Mouse (Mus musculus) midbrain, embryonic 14.5 days (tissue): ENCODE measurements around the gene Zdhhc17. TPM values are rescaled to one million over a fixed set of nuclear protein-coding genes. Genes with fewer than 3 reads are reported as not detected.

ENCODE experiments used
- ATAC-seq: fragments of 200-750 bp; cut with Nextera tagmentation; 2 replicates; pipeline ENCODE4 v1.8.0; 2017; ENCODE audit warnings: moderate number of reproducible peaks, moderate library complexity; ENCODE audit not compliant: low FRiP score, low TSS enrichment
- DNase-seq: peaks from one replicate; pipeline ENCODE4 v3.0.0-alpha.2; 2015
- H3K27ac ChIP-seq: fragments of 300-500 bp; sonication (generic); replicated peaks from 2 replicates; pipeline ENCODE4 v1.5.1; 2014; ENCODE audit warnings: mild to moderate bottlenecking, low read depth, low read length, moderate library complexity
- H3K27me3 ChIP-seq: fragments of 300-500 bp; sonication (generic); 2 replicates; pipeline ENCODE4 v1.6.1; 2014; ENCODE audit warnings: low read length, control low read depth, mixed read lengths; ENCODE audit not compliant: control insufficient read depth, insufficient read depth
- H3K36me3 ChIP-seq: fragments of 300-500 bp; sonication (generic); 2 replicates; pipeline ENCODE4 v1.6.1; 2014; ENCODE audit warnings: low read length, control low read depth; ENCODE audit not compliant: control insufficient read depth, insufficient read depth
- H3K4me1 ChIP-seq: fragments of 300-500 bp; sonication (generic); 2 replicates; pipeline ENCODE4 v1.6.1; 2014; ENCODE audit warnings: mild to moderate bottlenecking, antibody characterized with exemption, low read length, control low read depth; ENCODE audit not compliant: control insufficient read depth, insufficient read depth
- H3K4me2 ChIP-seq: fragments of 300-500 bp; sonication (generic); 2 replicates; pipeline ENCODE4 v1.6.1; 2014; ENCODE audit warnings: mild to moderate bottlenecking, low read length, moderate library complexity
- H3K4me3 ChIP-seq: fragments of 300-500 bp; sonication (generic); replicated peaks from 2 replicates; pipeline ENCODE4 v1.5.1; 2014; ENCODE audit warnings: low read depth, low read length
- H3K9ac ChIP-seq: fragments of 300-500 bp; sonication (generic); replicated peaks from 2 replicates; pipeline ENCODE4 v1.6.1; 2014; ENCODE audit warnings: mild to moderate bottlenecking, low read length, moderate library complexity
- H3K9me3 ChIP-seq: fragments of 300-500 bp; sonication (generic); 2 replicates; pipeline ENCODE4 v1.6.1; 2016; ENCODE audit warnings: low read length, control low read depth, mixed read lengths; ENCODE audit not compliant: control insufficient read depth
- WGBS: fragments of 180-500 bp; shearing (Covaris S2); extraction: QIAGEN DNeasy Blood & Tissue Kit; methylation state at CpG from one replicate; pipeline ENCODE4 v1.1.7; 2014; 5-methylcytosine and 5-hydroxymethylcytosine counted together
- polyA plus RNA-seq: library from polyadenylated mRNA; unstranded; fragments of >200 nt; fragmentation: Nextera tagmentation; extraction: Ambion mirVana; gene quantifications from 2 replicates; pipeline ENCODE4 v1.2.1, GENCODE M21; 2014

Zdhhc17 gene
- polyA plus RNA-seq, 1 experiment from 2014 or later = 69.9 TPM

DNA sequence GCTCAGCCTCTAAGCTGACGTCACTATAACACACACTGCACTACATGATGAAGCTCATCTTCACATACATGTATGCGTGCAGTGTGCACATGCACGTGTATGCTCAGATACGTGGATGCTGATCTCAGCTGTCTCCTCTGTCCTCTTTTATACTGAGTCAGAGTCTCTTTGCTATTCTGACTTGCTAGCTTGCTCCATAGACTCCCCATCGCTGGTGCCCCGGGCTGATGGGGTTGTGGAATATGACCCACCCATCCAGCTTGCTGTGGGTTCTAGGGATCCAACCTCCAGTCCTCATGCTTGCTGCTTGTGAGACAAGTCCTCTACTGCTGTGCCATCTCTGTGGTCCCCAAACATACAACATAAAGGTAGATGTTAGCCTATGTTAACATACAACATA is 51.1 kb downstream of the Zdhhc17 start:
- Histone ChIP-seq H3K27ac (no peak overlapping the region), H3K9ac (no peak overlapping the region), H3K9me3 (no peaks in the 10 kb centered on the region), H3K4me2 (no peak overlapping the region), H3K4me3 (no peak overlapping the region), H3K4me1 (no peaks in the 10 kb centered on the region), H3K36me3 (peaks cover 38% of the 10 kb centered on the region), H3K27me3 (no peaks in the 10 kb centered on the region)
- DNase-seq (no peak), ATAC-seq (no peak)
- WGBS = 95% methylated on average over 6 of the region's 6 CpGs

- Histone ChIP-seq H3K4me1 (no peaks in the 10 kb centered on the region), H3K9me3 (no peaks in the 10 kb centered on the region), H3K27ac (no peak overlapping the region), H3K27me3 (no peaks in the 10 kb centered on the region), H3K9ac (no peak overlapping the region), H3K4me2 (no peak overlapping the region), H3K4me3 (no peak overlapping the region), H3K36me3 (peaks cover 37% of the 10 kb centered on the region)
- ATAC-seq (no peak), DNase-seq (peak; percentile 51)
- 88% methylated on average over 9 of the region's 9 CpGs for WGBS
These were observed 56.9 kb downstream of the Zdhhc17 start for GRCm38 (mm10) chr10:110952937-110953451.

DNA sequence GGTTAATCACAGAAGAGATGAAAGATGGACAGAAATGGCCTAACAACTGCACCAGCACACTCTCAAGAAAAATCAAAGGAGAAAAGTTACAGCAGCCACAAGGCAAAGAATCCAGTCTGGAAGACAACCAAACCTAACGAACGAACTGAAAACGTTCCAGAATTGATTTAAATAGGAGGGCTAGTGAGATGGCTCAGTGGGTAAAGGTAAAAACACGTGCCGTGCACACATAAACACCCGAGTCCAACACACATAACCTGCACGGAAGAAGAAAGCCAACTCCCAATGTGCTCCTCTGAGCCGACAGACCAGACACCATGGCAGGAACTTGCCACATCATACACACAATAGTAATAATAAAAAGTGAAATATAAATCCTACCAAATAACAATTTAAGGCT is 57.7 kb downstream of the Zdhhc17 start:
- H3K36me3 ChIP-seq = peaks cover 44% of the 10 kb centered on the region
- no peak overlapping the region for H3K4me2 ChIP-seq
- no peaks in the 10 kb centered on the region for H3K9me3 ChIP-seq
- H3K4me1 ChIP-seq = no peaks in the 10 kb centered on the region
- 92% methylated on average over 8 of the region's 8 CpGs for WGBS
- H3K27me3 ChIP-seq = no peaks in the 10 kb centered on the region
- no peak overlapping the region for H3K4me3 ChIP-seq
- no peak overlapping the region for H3K9ac ChIP-seq
- no peak for DNase-seq
- H3K27ac ChIP-seq = no peak overlapping the region
- no peak for ATAC-seq

GRCm38 (mm10) chr10:110951748-110952147 is 58.2 kb downstream of the Zdhhc17 start:
- H3K9ac ChIP-seq = no peak overlapping the region
- H3K4me1 ChIP-seq = no peaks in the 10 kb centered on the region
- DNase-seq = no peak
- WGBS = 84% methylated on average over 4 of the region's 4 CpGs
- no peak overlapping the region for H3K4me2 ChIP-seq
- no peak for ATAC-seq
- H3K27ac ChIP-seq = no peak overlapping the region
- peaks cover 48% of the 10 kb centered on the region for H3K36me3 ChIP-seq
- no peaks in the 10 kb centered on the region for H3K27me3 ChIP-seq
- no peak overlapping the region for H3K4me3 ChIP-seq
- H3K9me3 ChIP-seq = no peaks in the 10 kb centered on the region

- Histone ChIP-seq H3K4me2 (no peak overlapping the region), H3K27me3 (no peaks in the 10 kb centered on the region), H3K4me1 (no peaks in the 10 kb centered on the region), H3K9me3 (no peaks in the 10 kb centered on the region), H3K9ac (no peak overlapping the region), H3K36me3 (peaks cover 49% of the 10 kb centered on the region), H3K27ac (no peak overlapping the region), H3K4me3 (no peak overlapping the region)
- DNase-seq (no peak), ATAC-seq (no peak)
- 97% methylated on average over 1 of the region's 1 CpGs for WGBS
These were observed 58.8 kb downstream of the Zdhhc17 start for GRCm38 (mm10) chr10:110951112-110951511.

DNA sequence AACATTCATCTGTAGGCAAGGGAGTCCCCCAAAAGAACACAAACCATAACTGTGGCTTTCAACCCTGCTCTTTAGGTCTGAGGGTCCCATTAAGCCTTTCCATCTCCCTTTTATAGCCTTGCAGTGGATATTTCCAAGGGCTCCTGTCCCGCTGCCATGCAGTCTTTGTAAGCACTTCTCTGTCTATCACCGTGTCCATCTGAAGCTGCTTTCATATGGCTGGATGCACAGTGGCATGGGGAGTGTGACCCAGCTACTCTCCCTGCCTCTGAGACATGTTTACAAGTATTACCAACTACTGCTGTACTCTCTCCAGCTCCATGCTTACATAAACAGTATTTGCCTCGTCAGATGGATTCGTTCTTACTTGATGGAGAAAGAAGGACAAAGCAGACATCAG is 62.4 kb downstream of the Zdhhc17 start:
- H3K27me3 ChIP-seq = no peaks in the 10 kb centered on the region
- no peaks in the 10 kb centered on the region for H3K9me3 ChIP-seq
- H3K36me3 ChIP-seq = peaks cover 62% of the 10 kb centered on the region
- 88% methylated on average over 4 of the region's 4 CpGs for WGBS
- no peak for ATAC-seq
- H3K4me1 ChIP-seq = no peaks in the 10 kb centered on the region
- H3K9ac ChIP-seq = no peak overlapping the region
- no peak for DNase-seq
- no peak overlapping the region for H3K27ac ChIP-seq
- H3K4me2 ChIP-seq = no peak overlapping the region
- H3K4me3 ChIP-seq = no peak overlapping the region

DNA sequence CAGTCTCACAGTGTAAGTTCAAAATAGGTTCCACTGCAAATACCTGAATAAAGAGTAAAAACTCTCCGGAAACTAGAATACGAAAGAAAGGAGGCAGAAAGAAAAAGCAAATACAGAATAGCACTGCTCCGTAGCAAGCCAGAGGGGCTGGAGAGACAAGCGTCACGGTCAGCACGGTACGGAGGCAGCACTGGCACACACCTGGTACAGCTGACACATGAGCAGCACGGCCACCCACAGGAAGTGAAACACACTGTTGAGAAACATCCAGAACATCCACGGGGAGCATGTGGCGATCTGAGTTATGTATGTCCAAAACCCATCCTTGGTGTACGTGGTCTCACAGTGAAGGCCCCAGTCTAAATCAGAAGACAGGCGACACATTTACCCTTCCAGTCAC is 64.0 kb downstream of the Zdhhc17 start:
- Histone ChIP-seq H3K4me1 (no peaks in the 10 kb centered on the region), H3K27ac (no peak overlapping the region), H3K27me3 (no peaks in the 10 kb centered on the region), H3K4me3 (no peak overlapping the region), H3K4me2 (no peak overlapping the region), H3K9me3 (no peaks in the 10 kb centered on the region), H3K9ac (no peak overlapping the region), H3K36me3 (peaks cover 67% of the 10 kb centered on the region)
- DNase-seq = no peak
- ATAC-seq = no peak
- 95% methylated on average over 12 of the region's 12 CpGs for WGBS

GRCm38 (mm10) chr10:110944175-110944574 is 65.8 kb downstream of the Zdhhc17 start:
- H3K4me1 ChIP-seq = no peaks in the 10 kb centered on the region
- H3K4me2 ChIP-seq = no peak overlapping the region
- no peak overlapping the region for H3K27ac ChIP-seq
- H3K4me3 ChIP-seq = no peak overlapping the region
- no peaks in the 10 kb centered on the region for H3K9me3 ChIP-seq
- WGBS = 90% methylated on average over 11 of the region's 11 CpGs
- ATAC-seq = no peak
- no peak for DNase-seq
- no peak overlapping the region for H3K9ac ChIP-seq
- peaks cover 61% of the 10 kb centered on the region for H3K36me3 ChIP-seq
- no peaks in the 10 kb centered on the region for H3K27me3 ChIP-seq

GRCm38 (mm10) chr10:110942806-110943205 is 67.1 kb downstream of the Zdhhc17 start:
- no peaks in the 10 kb centered on the region for H3K27me3 ChIP-seq
- DNase-seq (no peak), ATAC-seq (no peak)
- no peak overlapping the region for H3K4me3 ChIP-seq
- H3K36me3 ChIP-seq = peaks cover 66% of the 10 kb centered on the region
- H3K4me2 ChIP-seq = no peak overlapping the region
- H3K9me3 ChIP-seq = no peaks in the 10 kb centered on the region
- no peak overlapping the region for H3K9ac ChIP-seq
- H3K4me1 ChIP-seq = no peaks in the 10 kb centered on the region
- no peak overlapping the region for H3K27ac ChIP-seq
- 91% methylated on average over 9 of the region's 9 CpGs for WGBS
